Mouse (Mus musculus) c-Kit-positive CD71-positive TER-119-negative erythroid progenitor cells, embryonic 14.5 days (primary cell): ENCODE measurements around the gene Scimp.
A peak's percentile ranks its signal among the peaks of the same experiment; 100 is the strongest.
"Not testable (repeated sequence)": the region's sequence is repeated elsewhere in the genome, so short reads cannot be mapped to it uniquely, and the experiment has no call there.

Experiments used
- DNase-seq: peaks from one replicate; pipeline ENCODE4 v3.0.0-alpha.2; 2013; ENCODE audit warnings: low read depth

Scimp gene

DNA sequence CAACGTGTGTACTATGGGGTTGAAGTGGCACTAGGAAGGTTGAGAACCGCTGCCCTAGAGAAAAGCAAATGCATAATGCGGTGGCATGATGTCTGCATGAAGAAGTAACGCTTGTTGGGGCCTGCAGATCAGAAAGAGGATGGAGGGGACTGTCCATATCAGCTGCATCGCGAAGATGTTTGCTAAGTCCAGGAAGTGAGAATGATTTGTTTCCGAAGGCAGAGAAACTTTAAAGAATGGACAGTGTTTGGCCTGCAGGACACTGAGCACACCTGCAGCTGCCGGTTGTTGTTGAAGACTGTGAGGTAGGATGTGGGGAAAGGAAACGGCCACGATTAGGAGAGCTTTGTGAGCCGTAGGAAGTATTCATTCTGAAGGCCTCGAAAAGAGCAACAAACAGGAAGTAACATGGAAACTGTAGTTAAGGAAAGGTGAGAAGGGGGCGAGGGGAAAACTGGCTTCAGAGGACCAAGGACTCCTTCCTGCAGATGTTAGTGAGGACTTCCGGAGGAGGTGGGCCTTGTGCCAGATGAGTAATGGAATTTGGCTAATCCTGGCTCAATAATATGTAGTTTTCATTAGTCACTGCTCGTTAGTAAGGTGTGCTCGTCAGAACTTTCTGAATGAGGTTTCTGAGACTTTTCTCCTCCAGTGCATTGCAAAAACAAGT, 46.5 kb downstream of the Scimp start:
- DNase-seq = no peak

DNA sequence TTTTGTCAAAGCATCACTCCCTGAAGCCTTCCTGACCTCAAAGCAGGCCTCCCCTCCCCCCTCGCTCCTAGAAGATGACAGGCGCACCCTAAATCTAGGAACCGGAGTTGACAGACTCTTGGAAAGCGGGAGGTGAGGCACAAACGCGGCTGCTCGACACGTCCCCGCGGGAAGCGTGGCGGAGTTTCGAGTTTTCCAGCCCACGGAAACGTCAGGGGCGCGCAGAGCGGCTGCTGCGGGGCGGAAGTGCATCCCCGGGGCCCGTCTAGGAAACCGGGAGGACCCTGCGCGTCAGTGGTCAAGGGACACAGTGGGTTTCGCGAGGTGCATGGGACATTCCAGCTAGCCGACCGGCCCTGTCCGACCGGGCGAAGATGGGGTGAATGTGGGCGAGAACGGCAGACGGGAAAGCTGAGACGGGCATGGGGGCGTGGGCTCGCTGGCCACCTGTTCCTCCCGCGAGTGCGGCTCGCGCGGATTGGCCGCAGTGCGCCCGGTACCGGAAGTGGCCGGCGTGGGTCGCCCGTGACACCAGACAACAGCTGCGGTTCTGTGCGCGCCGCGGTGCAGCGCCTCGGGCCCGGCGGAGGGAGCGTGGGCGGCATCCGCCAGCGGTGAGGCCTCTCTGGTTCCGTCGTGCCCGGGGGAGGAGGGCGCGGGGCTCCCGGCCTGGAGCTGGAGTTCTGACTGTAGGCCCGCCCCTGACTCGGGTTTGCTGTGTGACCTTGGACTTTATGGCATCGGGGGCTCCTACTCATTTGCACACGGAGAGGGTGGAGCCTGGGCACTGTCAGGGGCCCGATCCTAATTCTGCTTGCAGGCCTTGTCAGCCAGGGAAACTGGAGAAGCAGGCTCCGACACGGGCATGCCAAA, 48.2 kb downstream of the Scimp start, which contains the start of gene Zfp3:
TSS of gene Zfp3 (plus strand) at position 274 of the 873 bp plus-strand sequence.
- peak; percentile 43 for DNase-seq

DNA sequence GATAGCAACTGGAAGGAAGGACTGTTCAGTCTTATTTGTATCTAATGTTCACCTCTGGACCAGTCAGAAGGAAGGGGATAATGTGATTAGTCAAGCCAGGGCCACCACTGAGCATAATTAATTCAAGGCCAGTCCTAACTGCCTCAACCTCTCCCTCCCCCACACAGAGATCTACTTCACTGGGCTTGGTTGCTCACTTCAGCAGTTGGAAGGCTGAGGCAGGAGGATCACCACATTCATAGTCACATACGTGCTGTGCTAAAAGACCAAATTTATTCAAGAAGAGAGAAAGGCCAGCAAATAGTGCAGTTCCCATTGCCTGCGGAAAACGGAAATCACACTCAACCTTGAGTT, 48.8 kb downstream of the Scimp start:
- no peak for DNase-seq

DNA sequence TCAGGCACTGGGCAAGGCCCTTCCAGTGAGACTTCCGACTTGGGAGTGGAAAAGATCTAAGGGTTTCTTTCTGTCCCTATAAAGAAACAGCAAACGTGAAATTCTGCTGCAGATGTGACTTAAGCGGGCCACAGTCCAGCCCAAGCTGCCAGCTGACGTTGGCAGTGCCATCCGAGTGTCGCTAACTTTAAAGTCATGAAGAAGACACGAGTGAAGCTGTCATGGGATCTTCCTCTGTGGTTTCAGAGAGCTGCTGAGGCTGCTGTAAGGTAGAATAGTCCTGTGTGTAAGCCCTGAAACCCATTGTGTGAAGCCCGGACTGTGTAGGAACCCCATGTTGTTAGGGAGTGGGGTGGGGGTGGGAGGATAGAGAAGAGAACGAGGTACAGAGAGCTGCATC, 49.7 kb downstream of the Scimp start:
- no peak for DNase-seq

DNA sequence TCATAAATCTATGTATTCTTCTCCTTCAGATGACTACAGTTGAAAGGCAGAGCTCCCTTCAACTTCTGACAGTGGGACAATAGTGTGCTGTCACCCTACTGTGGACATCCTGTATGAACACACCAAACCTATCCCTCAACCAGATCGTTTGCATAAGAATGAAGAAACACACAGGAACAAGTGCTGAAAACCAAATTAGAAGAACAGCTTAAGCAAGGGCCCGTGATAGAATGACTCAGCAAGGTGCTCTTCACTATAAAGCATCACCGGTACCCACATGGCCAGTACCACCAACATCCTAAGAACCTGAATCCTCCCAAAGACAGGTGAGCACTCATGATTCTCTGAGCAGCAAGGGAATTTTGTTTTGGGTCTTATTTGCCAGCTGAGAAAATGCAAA, 51.9 kb downstream of the Scimp start:
- not testable (repeated sequence) for DNase-seq

DNA sequence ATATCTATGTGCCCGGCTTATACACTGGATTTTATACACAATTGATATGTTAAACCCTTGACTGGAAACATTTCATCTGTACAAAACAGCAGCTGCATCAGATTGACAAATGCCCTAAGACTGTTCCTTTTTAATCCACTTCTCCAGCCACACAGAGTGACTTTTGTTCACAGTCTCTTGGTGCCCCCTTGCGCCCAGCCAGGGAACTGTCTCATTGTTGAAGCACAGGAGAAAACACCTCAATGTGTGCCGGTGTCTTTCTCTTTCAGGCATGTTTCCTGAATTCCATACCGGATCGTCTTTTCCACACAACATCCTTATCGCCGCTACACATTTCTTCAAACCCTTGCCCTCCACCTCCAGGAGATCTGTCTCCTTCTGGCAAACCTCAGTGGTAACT, 56.7 kb downstream of the Scimp start:
- peak; percentile 71 for DNase-seq

DNA sequence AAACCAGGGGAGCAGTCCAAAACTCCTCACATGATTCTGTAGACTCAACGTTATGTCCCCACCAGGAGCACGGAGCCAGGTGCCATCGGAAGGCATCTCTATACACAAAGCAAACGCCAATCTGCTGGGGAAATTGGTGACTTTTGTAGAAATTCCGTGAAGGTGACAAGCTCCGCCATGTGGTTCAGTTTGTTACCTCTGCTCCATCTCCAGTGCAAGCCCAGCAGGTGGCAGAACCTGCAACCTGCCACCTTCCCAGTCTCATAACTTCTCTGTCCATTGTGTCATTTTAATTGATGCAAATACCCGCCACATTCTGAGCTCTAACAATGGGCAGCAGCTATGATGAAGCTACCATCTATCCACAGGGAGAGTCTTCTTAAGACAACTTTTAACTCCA, 57.4 kb downstream of the Scimp start:
- no peak for DNase-seq

DNA sequence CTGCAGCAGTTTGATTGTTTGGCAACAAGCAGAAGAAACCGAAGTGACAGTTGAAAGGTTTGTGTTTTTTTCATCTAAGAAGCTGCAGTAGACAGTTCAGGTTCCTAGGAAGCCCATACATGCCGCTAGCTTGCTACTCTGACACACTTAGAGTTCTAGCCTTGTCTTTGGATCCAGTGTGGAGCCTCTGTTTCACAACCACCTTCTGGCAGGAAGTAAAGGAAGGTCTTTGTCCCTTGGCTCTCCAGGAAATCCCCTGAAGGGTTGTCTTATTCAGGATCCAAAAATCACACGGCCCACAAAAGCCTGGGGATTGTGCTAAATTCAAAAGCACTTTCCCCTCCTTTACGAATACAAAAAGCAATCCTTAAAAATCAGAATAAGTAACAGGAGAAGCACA, 57.9 kb downstream of the Scimp start:
- DNase-seq = no peak

DNA sequence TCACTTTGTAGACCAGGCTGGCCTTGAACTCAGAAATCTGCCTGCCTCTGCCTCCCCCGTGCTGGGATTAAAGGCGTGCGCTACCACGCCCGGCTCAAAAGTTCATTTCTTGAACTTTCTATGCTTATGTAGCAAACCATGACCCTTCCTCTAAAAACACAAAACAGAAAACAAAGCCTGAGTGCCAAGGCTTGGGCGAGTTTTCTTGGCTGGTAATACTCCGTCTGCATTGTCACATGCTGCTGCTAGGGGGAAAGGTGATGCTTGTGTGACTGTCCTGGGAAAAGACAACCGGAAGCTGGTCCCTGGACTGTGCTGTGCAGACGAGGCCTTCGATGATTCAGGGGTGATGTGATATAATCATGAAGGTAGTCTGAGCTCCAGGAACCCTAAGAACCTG, 59.2 kb downstream of the Scimp start:
- DNase-seq = no peak

DNA sequence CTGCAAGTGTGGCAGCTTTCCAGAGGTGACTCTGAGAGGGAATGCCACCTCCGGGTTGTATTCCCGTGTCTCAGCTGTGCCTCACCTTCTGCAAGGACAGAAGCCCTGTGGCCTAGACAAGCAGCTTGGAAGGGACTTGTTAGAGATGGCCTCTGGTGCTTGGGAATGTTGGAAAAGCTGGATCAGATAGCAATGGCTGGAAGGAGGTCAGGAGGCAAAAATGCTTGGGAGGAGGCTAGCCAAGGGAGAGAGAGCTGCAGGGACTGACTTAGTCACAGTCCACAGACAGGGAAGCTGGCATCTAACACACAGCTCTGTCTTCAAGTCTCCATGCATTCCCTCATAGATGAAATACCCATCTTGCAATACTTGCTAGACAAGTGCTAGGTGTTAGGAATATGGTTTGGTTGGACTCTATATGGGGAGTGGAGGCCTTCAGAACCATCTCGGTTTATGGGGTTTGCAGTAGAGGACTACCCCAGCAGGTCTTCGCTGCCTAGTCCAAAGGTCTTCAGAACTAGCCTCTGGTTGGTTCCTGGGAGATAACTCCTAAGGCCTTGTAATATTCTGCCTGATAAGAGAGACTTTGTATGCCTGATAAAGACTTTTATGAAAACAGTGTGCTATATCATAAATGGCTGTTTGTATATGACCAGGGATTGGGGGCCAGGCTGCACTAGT, 59.9 kb downstream of the Scimp start:
- no peak for DNase-seq

DNA sequence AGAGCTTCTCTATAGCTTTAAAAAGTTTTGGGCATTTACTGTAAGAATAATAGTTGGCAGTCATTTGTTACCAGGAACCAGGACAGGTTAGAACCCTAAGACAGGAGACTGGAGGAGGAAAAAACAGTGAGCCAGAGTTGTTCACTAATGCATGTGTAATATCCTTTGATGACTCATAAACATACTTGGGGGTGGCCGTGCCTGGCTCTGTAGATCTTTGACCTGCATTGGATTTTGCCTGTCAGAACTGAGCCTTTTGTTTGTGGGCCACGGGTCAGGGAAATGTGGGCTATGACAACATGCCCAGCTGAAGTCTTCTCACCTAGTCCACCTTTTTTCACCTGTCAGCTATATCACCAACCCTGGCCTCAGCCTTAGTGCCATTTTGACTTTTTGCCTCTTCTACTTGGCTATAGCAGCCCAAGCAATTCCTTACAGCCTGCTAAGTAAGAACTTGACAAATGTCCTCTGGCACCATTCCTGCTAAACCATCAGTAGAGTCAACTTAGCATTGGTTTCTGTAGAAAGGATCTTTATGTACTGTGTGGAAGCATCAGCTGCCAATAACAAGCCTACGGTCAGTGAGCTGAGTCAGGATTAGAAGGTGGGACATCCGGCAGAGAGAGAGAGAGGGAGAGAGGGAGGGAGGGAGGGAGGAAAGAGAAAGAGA, 64.4 kb downstream of the Scimp start:
- no peak for DNase-seq

DNA sequence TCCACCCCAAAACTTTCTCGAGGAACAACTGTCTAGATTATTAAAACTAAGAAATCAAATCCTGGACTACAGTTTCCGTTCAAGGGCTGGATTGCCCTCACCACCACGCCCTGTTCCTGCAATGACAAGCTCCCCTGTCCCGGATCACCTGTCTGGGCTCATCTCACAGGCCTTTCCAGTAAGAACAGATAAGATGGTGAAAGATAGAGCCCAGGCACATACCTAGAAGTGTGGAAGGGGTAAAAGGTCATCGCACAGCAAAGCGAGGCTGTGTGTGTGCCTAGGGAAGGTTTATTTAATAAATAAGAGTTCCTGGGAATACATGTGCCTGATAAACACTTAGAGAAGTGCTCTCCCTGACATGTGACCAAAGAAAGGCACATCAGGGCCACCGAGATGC, 66.8 kb downstream of the Scimp start:
- DNase-seq = no peak

DNA sequence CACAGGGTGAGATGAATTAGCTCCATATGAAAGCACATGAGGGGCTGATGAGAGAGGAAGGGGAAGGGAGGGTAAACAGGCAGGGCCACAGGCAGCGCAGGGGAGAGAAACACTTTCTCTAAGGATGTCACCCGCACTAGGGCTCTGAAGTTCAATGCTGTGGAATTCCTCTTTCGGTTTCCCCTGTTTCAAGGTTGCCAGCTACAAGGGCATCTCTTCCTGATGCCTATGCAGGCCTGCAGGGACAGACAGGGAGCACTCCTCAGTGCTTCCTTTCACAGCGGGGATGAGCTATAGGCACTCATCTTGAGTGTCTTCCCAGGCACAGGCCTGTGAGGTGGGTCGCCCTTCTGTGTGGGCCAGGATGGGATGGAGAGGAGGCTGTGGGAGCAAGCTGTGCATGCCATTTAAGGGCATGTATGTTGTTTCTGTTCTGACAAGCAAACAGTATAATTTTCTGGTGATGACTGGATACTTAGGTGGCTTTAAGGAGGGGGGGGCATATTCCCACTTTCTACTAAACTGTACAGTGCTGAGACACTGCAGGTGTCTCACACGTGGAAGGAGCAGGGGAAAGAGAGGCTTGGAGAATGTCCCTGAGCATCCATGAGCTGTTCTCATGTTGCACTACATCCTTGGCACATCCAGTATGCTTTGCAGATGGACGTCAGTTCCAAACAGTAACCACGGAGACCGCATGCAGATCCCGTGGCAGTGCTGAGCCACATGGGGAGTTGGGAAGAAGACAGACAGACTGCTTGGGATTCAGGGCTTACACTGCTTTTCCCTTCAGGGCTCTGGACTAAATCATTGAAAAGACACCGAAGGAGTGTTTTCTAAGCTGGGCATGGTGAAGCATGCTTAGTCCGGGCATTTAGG, 69.6 kb downstream of the Scimp start:
- DNase-seq = no peak

DNA sequence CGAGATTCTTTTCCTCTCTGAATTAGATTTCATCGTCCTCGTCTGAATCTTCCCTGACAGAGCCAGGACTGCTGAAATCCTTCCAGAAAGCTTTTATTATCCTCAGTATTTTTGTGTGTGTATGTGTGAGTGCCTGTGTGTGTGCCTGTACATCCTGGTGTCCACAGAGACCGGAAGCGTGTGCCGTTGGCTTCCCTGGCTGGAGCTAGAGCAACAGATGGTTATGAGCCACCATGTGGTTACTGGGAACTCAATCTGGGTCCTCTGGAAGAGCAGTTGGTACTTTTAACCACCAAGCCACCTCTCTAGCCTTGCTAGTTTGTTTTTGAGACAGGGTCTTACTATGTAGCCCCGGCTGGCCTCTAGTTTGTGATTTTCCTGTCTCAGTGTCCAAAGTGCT, 70.3 kb downstream of the Scimp start:
- DNase-seq = no peak

DNA sequence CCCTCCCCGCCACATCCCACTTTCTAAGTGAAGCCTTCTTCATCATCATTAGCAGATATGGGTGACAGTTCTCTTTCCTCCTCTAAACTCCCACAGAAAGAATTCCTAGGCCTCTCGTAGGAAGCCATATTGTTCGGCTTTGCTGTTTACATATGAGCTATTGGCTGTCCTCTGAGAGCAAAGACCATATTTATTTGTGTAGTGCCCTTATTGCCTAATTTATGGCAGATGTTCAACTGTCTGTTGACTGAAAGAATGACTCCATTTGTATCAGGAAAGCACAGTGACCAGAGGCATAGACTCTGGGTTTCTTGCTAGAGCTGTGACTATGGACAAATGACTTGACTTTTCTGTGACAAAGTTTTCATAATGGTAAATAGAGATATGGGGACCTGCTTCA, 70.8 kb downstream of the Scimp start:
- DNase-seq = no peak
